In genomic region chr8:18345322-18345721, GRCm38 (mm10) we compare ENCODE assay signal across 9 mouse cellular contexts.
DNase-seq lines count a peak whose midpoint lies in the region; ATAC-seq lines count a peak whose summit lies in the region.
"Had no signal": no experiment of that assay in that cellular context is flagged by ENCODE, and none has a peak within 500 bp of the region (broad histone marks: within the 10 kb centered on the region; RNA-seq: fewer than 3 reads in every experiment).

No protein-coding gene starts in this region.

- 23% methylated on average over 6 of the region's 6 CpGs for WGBS in forebrain, embryonic 14.5 days
- WGBS in limb, embryonic 10.5 days, result 34% methylated on average over 6 of the region's 6 CpGs

- H3K27ac ChIP-seq in forebrain, embryonic 14.5 days (ENCODE audit: low read depth, low read length), result no peak overlapping the region
- no peak overlapping the region for H3K27ac ChIP-seq in limb, embryonic 10.5 days
- H3K27ac ChIP-seq: heart, embryonic 15.5 days had no signal

- no peak overlapping the region for H3K9ac ChIP-seq in forebrain, embryonic 14.5 days (ENCODE audit: low read length)
- H3K9ac ChIP-seq: heart, embryonic 15.5 days had no signal

- H3K9me3 ChIP-seq in forebrain, embryonic 14.5 days (replicated peaks; ENCODE audit: control insufficient read depth, low read length), result no peaks in the 10 kb centered on the region
- no peaks in the 10 kb centered on the region for H3K9me3 ChIP-seq in limb, embryonic 10.5 days (replicated peaks)
- H3K9me3 ChIP-seq: heart, embryonic 15.5 days had no signal

- no peak overlapping the region for H3K4me3 ChIP-seq in forebrain, embryonic 14.5 days (ENCODE audit: low read depth, low read length)
- H3K4me3 ChIP-seq in limb, embryonic 10.5 days, result no peak overlapping the region
- H3K4me3 ChIP-seq: heart, embryonic 15.5 days had no signal

- no peaks in the 10 kb centered on the region for H3K4me1 ChIP-seq in forebrain, embryonic 14.5 days (ENCODE audit: control insufficient read depth, insufficient read depth, low read length)
- no peaks in the 10 kb centered on the region for H3K4me1 ChIP-seq in limb, embryonic 10.5 days
- H3K4me1 ChIP-seq: heart, embryonic 15.5 days had no signal

- DNase-seq in urinary bladder, postnatal 14 days (ENCODE audit: low spot score), result peak; percentile 9
- no peak for DNase-seq in urinary bladder, adult 2 months (ENCODE audit: low spot score)
- peak; percentile 86 for DNase-seq in forebrain, embryonic 14.5 days (ENCODE audit: low spot score)
- DNase-seq in kidney, adult 9 months, result peak; percentile 55
- peak; percentile 54 for DNase-seq in limb, embryonic 10.5 days (ENCODE audit: low spot score)
- peak; percentile 8 for DNase-seq in ovary, postnatal 36 days (ENCODE audit: low spot score)

- H3K4me2 ChIP-seq in forebrain, embryonic 14.5 days (ENCODE audit: low read length), result no peak overlapping the region
- H3K4me2 ChIP-seq: heart, embryonic 15.5 days had no signal

- no peaks in the 10 kb centered on the region for H3K36me3 ChIP-seq in forebrain, embryonic 14.5 days (ENCODE audit: control insufficient read depth, insufficient read depth, low read length)
- H3K36me3 ChIP-seq in limb, embryonic 10.5 days, result no peaks in the 10 kb centered on the region
- H3K36me3 ChIP-seq: heart, embryonic 15.5 days had no signal

- peak; percentile 69; the same call in 1 of the 2 replicates for ATAC-seq in cerebellum, adult (ENCODE audit: insufficient number of reproducible peaks, low FRiP score, low TSS enrichment)
- peak; percentile 89 for ATAC-seq in forebrain, embryonic 14.5 days
- ATAC-seq in erythroblast, adult 5-6 weeks (replicated peaks; ENCODE audit: low FRiP score, poor library complexity, severe bottlenecking), result no peak

- H3K27me3 ChIP-seq in forebrain, embryonic 14.5 days (replicated peaks; ENCODE audit: control insufficient read depth, insufficient read depth, low read length), result no peaks in the 10 kb centered on the region
- no peaks in the 10 kb centered on the region for H3K27me3 ChIP-seq in limb, embryonic 10.5 days (ENCODE audit: low read depth, poor library complexity, severe bottlenecking)
- H3K27me3 ChIP-seq: heart, embryonic 15.5 days had no signal
